Mouse (Mus musculus): ENCODE data around the gene Dmc1.

DNA sequence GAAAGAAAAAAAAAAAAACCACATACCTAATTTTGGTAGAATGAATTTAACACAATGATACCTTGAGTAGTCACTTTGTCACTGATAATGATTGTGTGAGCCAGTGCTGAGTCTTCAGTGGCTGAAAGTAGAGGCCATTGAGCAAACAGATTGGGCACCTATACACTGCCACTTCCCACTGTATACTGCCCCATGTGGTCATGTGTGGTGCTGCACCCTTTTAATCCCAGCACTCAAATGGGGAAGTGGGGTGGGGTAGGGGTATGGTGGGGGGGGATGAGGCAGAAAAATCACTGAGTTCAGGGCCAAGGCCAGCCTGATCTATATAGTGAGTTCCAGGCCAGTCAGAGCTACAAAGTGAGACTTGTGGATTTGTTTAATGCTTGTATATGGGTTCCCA, 45.7 kb upstream of the Dmc1 start:
- TF ChIP-seq CTCF (conservative IDR thresholded peaks at IDR 0.05; ENCODE audit: low read length) (peak; percentile 80), NANOG (IDR thresholded peaks at IDR 0.05; ENCODE audit: borderline replicate concordance, low read length) (no peak)
